Mouse (Mus musculus): ENCODE results near the gene Sec24a.
A peak's percentile ranks its signal among the peaks of the same experiment; 100 is the strongest.
"Not testable (repeated sequence)": the region's sequence is repeated elsewhere in the genome, so short reads cannot be mapped to it uniquely, and the experiment has no call there.

Sec24a gene

GRCm38 (mm10) chr11:51763213-51763907 lies at the start of gene Sec24a, which contains the start of gene Sar1b:
TSS of gene Sec24a (minus strand) at chr11:51763634.
TSS of gene Sar1b (plus strand) at chr11:51763687.
- DNase-seq: peak; percentile 86

- DNase-seq: no peak
Measured at GRCm38 (mm10) chr11:51812022-51812546, 48.6 kb upstream of the Sec24a start.

GRCm38 (mm10) chr11:51811230-51811629 lies 47.8 kb upstream of the Sec24a start:
- no peak for DNase-seq

GRCm38 (mm10) chr11:51809632-51810224 lies 46.3 kb upstream of the Sec24a start:
- DNase-seq: no peak

- DNase-seq: no peak
Measured at GRCm38 (mm10) chr11:51807108-51807879, 43.9 kb upstream of the Sec24a start.

- DNase-seq: peak; percentile 82
Measured at GRCm38 (mm10) chr11:51805221-51805981, 42.0 kb upstream of the Sec24a start.

GRCm38 (mm10) chr11:51800634-51801325 lies 37.3 kb upstream of the Sec24a start:
- peak; percentile 63 for DNase-seq

GRCm38 (mm10) chr11:51796272-51796671 lies 32.8 kb upstream of the Sec24a start:
- no peak for DNase-seq

- no peak for DNase-seq
Measured at GRCm38 (mm10) chr11:51790662-51791061, 27.2 kb upstream of the Sec24a start.

GRCm38 (mm10) chr11:51789735-51790134 lies 26.3 kb upstream of the Sec24a start:
- not testable (repeated sequence) for DNase-seq

GRCm38 (mm10) chr11:51785926-51786325 lies 22.5 kb upstream of the Sec24a start:
- DNase-seq: no peak

- no peak for DNase-seq
Measured at GRCm38 (mm10) chr11:51782721-51783120, 19.3 kb upstream of the Sec24a start.

- no peak for DNase-seq
Measured at GRCm38 (mm10) chr11:51780773-51781267, 17.4 kb upstream of the Sec24a start.

- no peak for DNase-seq
Measured at GRCm38 (mm10) chr11:51777478-51777877, 14.0 kb upstream of the Sec24a start.

GRCm38 (mm10) chr11:51775507-51775906 lies 12.1 kb upstream of the Sec24a start:
- DNase-seq: no peak

- DNase-seq: no peak
Measured at GRCm38 (mm10) chr11:51768296-51768695, 4.9 kb upstream of the Sec24a start.

- no peak for DNase-seq
Measured at GRCm38 (mm10) chr11:51767579-51768220, 4.3 kb upstream of the Sec24a start.

- DNase-seq: no peak
Measured at GRCm38 (mm10) chr11:51764816-51765215, 1.4 kb upstream of the Sec24a start.

GRCm38 (mm10) chr11:51763955-51764354 lies 521 bp upstream of the Sec24a start:
- no peak for DNase-seq

- DNase-seq: no peak
Measured at GRCm38 (mm10) chr11:51761241-51761640, 2.2 kb downstream of the Sec24a start.

- DNase-seq: no peak
Measured at GRCm38 (mm10) chr11:51759941-51760657, 3.3 kb downstream of the Sec24a start.
